Mouse (Mus musculus) mouse trophoblast stem cell (cell line): Measurements from ENCODE around the gene Adipor2.
"Not testable (repeated sequence)": the region's sequence is repeated elsewhere in the genome, so short reads cannot be mapped to it uniquely, and the experiment has no call there.

Experiments used
- in situ Hi-C, 2 experiments: fragments of 300-500 bp; cut with MseI, MboI; formaldehyde crosslinking; loops; 2 replicates in 1 of 2; 3 replicates in 1 of 2; pipeline ENCODE4 v1.15.1; 2025

The Adipor2 gene

GRCm38 (mm10) chr6:119392836-119393235 is 24.7 kb downstream of the Adipor2 start:
- in situ Hi-C loops: no loop called here

GRCm38 (mm10) chr6:119390728-119391127 is 26.8 kb downstream of the Adipor2 start:
- in situ Hi-C loops: no loop called here

- in situ Hi-C loops: no loop called here
Observed at GRCm38 (mm10) chr6:119389089-119389488, 28.4 kb downstream of the Adipor2 start.

GRCm38 (mm10) chr6:119388650-119389012 is 28.9 kb downstream of the Adipor2 start:
- in situ Hi-C loops: no loop called here

- in situ Hi-C loops: no loop called here
Observed at GRCm38 (mm10) chr6:119387801-119388649, 29.5 kb downstream of the Adipor2 start.

GRCm38 (mm10) chr6:119386821-119387220 is 30.7 kb downstream of the Adipor2 start:
- in situ Hi-C loops: no loop called here

- in situ Hi-C loops: no loop called here
Observed at GRCm38 (mm10) chr6:119386421-119386820, 31.1 kb downstream of the Adipor2 start.

GRCm38 (mm10) chr6:119385668-119386067 is 31.8 kb downstream of the Adipor2 start:
- in situ Hi-C loops: no loop called here

- in situ Hi-C loops: no loop called here
Observed at GRCm38 (mm10) chr6:119378631-119379030, 38.9 kb downstream of the Adipor2 start.

- in situ Hi-C loops: no loop called here
Observed at GRCm38 (mm10) chr6:119377613-119378012, 39.9 kb downstream of the Adipor2 start.

GRCm38 (mm10) chr6:119375035-119375434 is 42.5 kb downstream of the Adipor2 start:
- in situ Hi-C loops: no loop called here

- in situ Hi-C loops: no loop called here
Observed at GRCm38 (mm10) chr6:119373000-119373705, 44.4 kb downstream of the Adipor2 start.

GRCm38 (mm10) chr6:119372237-119372636 is 45.3 kb downstream of the Adipor2 start:
- in situ Hi-C loops: no loop called here

GRCm38 (mm10) chr6:119371624-119372023 is 45.9 kb downstream of the Adipor2 start:
- in situ Hi-C loops: no loop called here

GRCm38 (mm10) chr6:119367382-119367781 is 50.1 kb downstream of the Adipor2 start:
- in situ Hi-C loops: no loop called here

GRCm38 (mm10) chr6:119366800-119367199 is 50.7 kb downstream of the Adipor2 start:
- in situ Hi-C loops: not testable (repeated sequence)

- in situ Hi-C loops: no loop called here
Observed at GRCm38 (mm10) chr6:119363593-119363992, 53.9 kb downstream of the Adipor2 start.

- in situ Hi-C loops: no loop called here
Observed at GRCm38 (mm10) chr6:119360925-119361702, 56.4 kb downstream of the Adipor2 start.

- in situ Hi-C loops: not testable (repeated sequence)
Observed at GRCm38 (mm10) chr6:119360250-119360649, 57.3 kb downstream of the Adipor2 start.

GRCm38 (mm10) chr6:119358020-119358571 is 59.4 kb downstream of the Adipor2 start:
- in situ Hi-C loops: no loop called here

GRCm38 (mm10) chr6:119352501-119352900 is 65.0 kb downstream of the Adipor2 start:
- in situ Hi-C loops: no loop called here

- in situ Hi-C loops: no loop called here
Observed at GRCm38 (mm10) chr6:119351656-119352055, 65.8 kb downstream of the Adipor2 start.
